Mouse (Mus musculus) monocyte, adult 2 months (primary cell): ENCODE measurements around the gene Ankib1.
"Not testable (repeated sequence)": the region's sequence is repeated elsewhere in the genome, so short reads cannot be mapped to it uniquely, and the experiment has no call there.

Experiments
- DNase-seq, 2 experiments: peaks; one replicate each; pipeline ENCODE4 v3.0.0; 2022; ENCODE audit warnings: low spot score in 2 of 2, low read depth in 1 of 2

Ankib1 gene

GRCm38 (mm10) chr5:3802433-3803291 lies at the start of gene Ankib1, which contains the start of gene Krit1:
Gene Ankib1, minus strand, starts transcription at chr5:3802925.
Gene Krit1, plus strand, starts transcription at chr5:3803184.
- peak; percentile 35 to 72 for DNase-seq

- no peak for DNase-seq
Observed at GRCm38 (mm10) chr5:3845026-3845425, 42.3 kb upstream of the Ankib1 start, which contains the start of gene Lrrd1. Gene Lrrd1, plus strand, starts transcription at chr5:3845173.

- DNase-seq: no peak
Observed at GRCm38 (mm10) chr5:3834107-3834506, 31.4 kb upstream of the Ankib1 start.

- no peak for DNase-seq
Observed at GRCm38 (mm10) chr5:3808472-3808871, 5.7 kb upstream of the Ankib1 start.

GRCm38 (mm10) chr5:3803292-3804165 lies 804 bp upstream of the Ankib1 start:
- no peak for DNase-seq

- DNase-seq: no peak
Observed at GRCm38 (mm10) chr5:3801672-3802432, 873 bp downstream of the Ankib1 start.

- DNase-seq: no peak
Observed at GRCm38 (mm10) chr5:3800881-3801280, 1.8 kb downstream of the Ankib1 start.

GRCm38 (mm10) chr5:3800041-3800440 lies 2.7 kb downstream of the Ankib1 start:
- DNase-seq: no peak

- not testable (repeated sequence) for DNase-seq
Observed at GRCm38 (mm10) chr5:3798656-3799055, 4.1 kb downstream of the Ankib1 start.

GRCm38 (mm10) chr5:3797101-3797500 lies 5.6 kb downstream of the Ankib1 start:
- DNase-seq: not testable (repeated sequence)

GRCm38 (mm10) chr5:3791048-3791447 lies 11.7 kb downstream of the Ankib1 start:
- no peak for DNase-seq

- DNase-seq: no peak
Observed at GRCm38 (mm10) chr5:3787548-3787947, 15.2 kb downstream of the Ankib1 start.

GRCm38 (mm10) chr5:3784751-3785496 lies 17.8 kb downstream of the Ankib1 start:
- no peak for DNase-seq

- DNase-seq: no peak
Observed at GRCm38 (mm10) chr5:3783947-3784681, 18.6 kb downstream of the Ankib1 start.

- no peak for DNase-seq
Observed at GRCm38 (mm10) chr5:3782670-3783069, 20.1 kb downstream of the Ankib1 start.

GRCm38 (mm10) chr5:3772017-3772416 lies 30.7 kb downstream of the Ankib1 start:
- DNase-seq: no peak

- DNase-seq: no peak
Observed at GRCm38 (mm10) chr5:3771512-3771911, 31.2 kb downstream of the Ankib1 start.

GRCm38 (mm10) chr5:3750536-3750935 lies 52.2 kb downstream of the Ankib1 start:
- DNase-seq: not testable (repeated sequence)

- not testable (repeated sequence) for DNase-seq
Observed at GRCm38 (mm10) chr5:3732846-3733245, 69.9 kb downstream of the Ankib1 start.

- DNase-seq: no peak
Observed at GRCm38 (mm10) chr5:3728820-3729219, 73.9 kb downstream of the Ankib1 start.
